Mouse (Mus musculus): ENCODE results near the gene Tulp2. TPM values are rescaled to one million over a fixed set of nuclear protein-coding genes. Genes with fewer than 3 reads are reported as not detected.
A peak's percentile ranks its signal among the peaks of the same experiment; 100 is the strongest.

The Tulp2 gene
- polyA plus RNA-seq, 1 experiment from 2014 or later: not detected

DNA sequence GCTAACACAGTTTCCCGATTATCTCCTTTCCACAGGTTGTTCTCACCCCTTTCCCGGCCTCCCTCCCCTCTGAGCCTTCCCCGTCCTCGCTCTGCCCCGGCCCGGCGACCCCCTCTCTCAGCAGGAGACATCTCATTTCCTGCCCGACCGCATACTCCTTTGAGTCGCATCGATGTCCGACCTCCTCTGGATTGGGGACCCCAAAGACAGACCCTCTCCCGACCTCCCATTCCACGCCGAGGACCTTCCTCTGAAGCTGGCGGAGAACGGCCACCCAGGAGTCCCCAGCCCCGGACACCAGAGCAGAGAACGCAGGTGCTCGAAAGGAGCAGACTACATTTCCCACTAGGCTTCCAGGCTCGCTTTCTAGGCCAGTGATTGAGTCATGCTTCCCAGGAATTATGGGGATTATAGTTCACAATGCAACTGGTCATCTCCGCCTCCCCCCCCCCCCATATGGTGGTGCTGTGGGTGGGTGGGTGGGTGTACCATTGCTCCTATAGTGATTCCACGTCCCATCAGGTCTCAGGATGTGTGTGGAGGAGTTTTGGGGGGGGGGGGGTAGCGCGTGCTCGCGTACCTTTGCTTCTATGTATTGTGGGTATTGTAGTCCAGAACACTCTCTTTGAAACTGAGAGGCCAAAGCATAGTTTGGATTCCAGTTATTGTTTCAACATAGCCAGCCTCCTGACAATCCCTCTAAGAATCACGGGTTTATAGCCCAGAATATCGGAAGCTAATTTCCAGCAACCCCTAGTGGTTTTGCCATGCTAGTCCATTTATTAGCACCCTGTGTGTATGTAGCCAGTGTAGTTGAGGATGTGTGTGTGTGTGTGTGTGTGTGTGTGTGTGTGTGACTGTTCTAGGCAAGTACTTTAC, 56.7 kb downstream of the Tulp2 start:
- Histone ChIP-seq H3K36me3 (ENCODE audit: control insufficient read depth, insufficient read depth) (no peaks in the 10 kb centered on the region), H3K27ac (ENCODE audit: low read length) (no peak overlapping the region), H3K27me3 (replicated peaks; ENCODE audit: control insufficient read depth, insufficient read depth, low read length) (no peaks in the 10 kb centered on the region), H3K4me1 (replicated peaks; ENCODE audit: control insufficient read depth, insufficient read depth, low read length) (peaks cover 4% of the 10 kb centered on the region), H3K4me3 (replicated peaks; ENCODE audit: low read length) (peak overlapping the region; percentile 63), H3K9ac (replicated peaks; ENCODE audit: low read depth, low read length) (peak overlapping the region; percentile 76), H3K9me3 (ENCODE audit: control insufficient read depth, low read length) (no peaks in the 10 kb centered on the region), H3K4me2 (ENCODE audit: low read length) (peak overlapping the region; percentile 81)
- 1% methylated on average over 28 of the region's 29 CpGs for WGBS
- ATAC-seq: peak; percentile 93

GRCm38 (mm10) chr7:45539095-45539494, 57.4 kb downstream of the Tulp2 start:
- no peak for ATAC-seq
- no peaks in the 10 kb centered on the region for H3K36me3 ChIP-seq (ENCODE audit: control insufficient read depth, insufficient read depth)
- no peak overlapping the region for H3K9ac ChIP-seq (replicated peaks; ENCODE audit: low read depth, low read length)
- H3K4me2 ChIP-seq (ENCODE audit: low read length): no peak overlapping the region
- H3K27ac ChIP-seq (ENCODE audit: low read length): no peak overlapping the region
- H3K4me3 ChIP-seq (replicated peaks; ENCODE audit: low read length): no peak overlapping the region
- 96% methylated on average over 3 of the region's 3 CpGs for WGBS
- no peaks in the 10 kb centered on the region for H3K27me3 ChIP-seq (replicated peaks; ENCODE audit: control insufficient read depth, insufficient read depth, low read length)
- peaks cover 4% of the 10 kb centered on the region for H3K4me1 ChIP-seq (replicated peaks; ENCODE audit: control insufficient read depth, insufficient read depth, low read length)
- H3K9me3 ChIP-seq (ENCODE audit: control insufficient read depth, low read length): no peaks in the 10 kb centered on the region

DNA sequence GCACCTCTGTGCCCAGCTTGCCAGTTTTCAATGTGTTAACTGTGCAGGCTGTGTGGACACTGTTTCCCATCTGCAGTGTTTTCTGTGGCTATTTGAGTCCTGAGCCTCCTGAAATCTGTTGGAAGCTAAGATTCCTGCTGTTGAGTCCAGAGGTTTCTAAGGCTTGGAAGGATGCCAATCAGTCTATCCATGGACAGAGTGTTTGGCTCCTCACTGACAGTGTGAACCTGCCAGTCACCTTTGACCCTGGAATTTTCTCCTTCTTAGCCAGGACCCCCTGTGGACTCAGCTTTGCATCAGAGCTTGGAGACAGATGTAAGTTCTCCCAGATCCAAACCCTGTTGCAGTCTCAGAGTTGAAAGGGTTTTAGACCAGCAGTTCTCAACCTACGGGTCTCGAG, 58.5 kb downstream of the Tulp2 start:
- H3K9me3 ChIP-seq (ENCODE audit: control insufficient read depth, low read length): no peaks in the 10 kb centered on the region
- ATAC-seq: no peak
- H3K27ac ChIP-seq (ENCODE audit: low read length): no peak overlapping the region
- WGBS: 84% methylated on average over 2 of the region's 2 CpGs
- H3K27me3 ChIP-seq (replicated peaks; ENCODE audit: control insufficient read depth, insufficient read depth, low read length): no peaks in the 10 kb centered on the region
- no peak overlapping the region for H3K4me3 ChIP-seq (replicated peaks; ENCODE audit: low read length)
- peaks cover 4% of the 10 kb centered on the region for H3K4me1 ChIP-seq (replicated peaks; ENCODE audit: control insufficient read depth, insufficient read depth, low read length)
- H3K4me2 ChIP-seq (ENCODE audit: low read length): no peak overlapping the region
- H3K9ac ChIP-seq (replicated peaks; ENCODE audit: low read depth, low read length): no peak overlapping the region
- no peaks in the 10 kb centered on the region for H3K36me3 ChIP-seq (ENCODE audit: control insufficient read depth, insufficient read depth)

DNA sequence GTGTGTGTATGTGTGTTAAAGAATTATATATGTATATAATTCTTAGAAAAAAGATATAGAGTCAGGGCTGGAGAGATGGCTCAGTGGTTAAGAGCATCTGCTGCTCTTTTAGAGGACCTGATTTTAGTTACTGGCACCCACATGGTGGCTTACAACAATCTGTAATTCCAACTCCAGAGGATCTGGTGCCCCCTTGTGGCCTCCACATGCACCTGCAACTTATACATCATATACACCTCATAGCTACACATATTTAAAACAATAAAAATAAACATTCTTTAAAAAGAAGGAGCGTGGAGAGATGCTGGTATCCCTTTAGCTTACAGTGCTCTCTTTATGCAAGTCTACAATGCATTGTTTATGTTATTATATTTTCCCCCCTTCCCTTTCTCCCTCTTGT, 62.8 kb downstream of the Tulp2 start:
- H3K9ac ChIP-seq (replicated peaks; ENCODE audit: low read depth, low read length): no peak overlapping the region
- ATAC-seq: no peak
- no peaks in the 10 kb centered on the region for H3K36me3 ChIP-seq (ENCODE audit: control insufficient read depth, insufficient read depth)
- H3K4me2 ChIP-seq (ENCODE audit: low read length): no peak overlapping the region
- H3K27me3 ChIP-seq (replicated peaks; ENCODE audit: control insufficient read depth, insufficient read depth, low read length): no peaks in the 10 kb centered on the region
- no peaks in the 10 kb centered on the region for H3K9me3 ChIP-seq (ENCODE audit: control insufficient read depth, low read length)
- no peaks in the 10 kb centered on the region for H3K4me1 ChIP-seq (replicated peaks; ENCODE audit: control insufficient read depth, insufficient read depth, low read length)
- no peak overlapping the region for H3K27ac ChIP-seq (ENCODE audit: low read length)
- no peak overlapping the region for H3K4me3 ChIP-seq (replicated peaks; ENCODE audit: low read length)
- WGBS: 88% methylated on average over 1 of the region's 1 CpGs

GRCm38 (mm10) chr7:45549641-45550436, 68.2 kb downstream of the Tulp2 start:
- no peak overlapping the region for H3K27ac ChIP-seq (ENCODE audit: low read length)
- no peak overlapping the region for H3K4me3 ChIP-seq (replicated peaks; ENCODE audit: low read length)
- no peak overlapping the region for H3K9ac ChIP-seq (replicated peaks; ENCODE audit: low read depth, low read length)
- no peaks in the 10 kb centered on the region for H3K27me3 ChIP-seq (replicated peaks; ENCODE audit: control insufficient read depth, insufficient read depth, low read length)
- no peaks in the 10 kb centered on the region for H3K9me3 ChIP-seq (ENCODE audit: control insufficient read depth, low read length)
- no peaks in the 10 kb centered on the region for H3K4me1 ChIP-seq (replicated peaks; ENCODE audit: control insufficient read depth, insufficient read depth, low read length)
- ATAC-seq: no peak
- no peak overlapping the region for H3K4me2 ChIP-seq (ENCODE audit: low read length)
- 88% methylated on average over 16 of the region's 16 CpGs for WGBS
- H3K36me3 ChIP-seq (ENCODE audit: control insufficient read depth, insufficient read depth): no peaks in the 10 kb centered on the region

GRCm38 (mm10) chr7:45550821-45551511, 69.3 kb downstream of the Tulp2 start:
- no peaks in the 10 kb centered on the region for H3K27me3 ChIP-seq (replicated peaks; ENCODE audit: control insufficient read depth, insufficient read depth, low read length)
- H3K27ac ChIP-seq (ENCODE audit: low read length): no peak overlapping the region
- H3K9ac ChIP-seq (replicated peaks; ENCODE audit: low read depth, low read length): no peak overlapping the region
- ATAC-seq: no peak
- 80% methylated on average over 11 of the region's 11 CpGs for WGBS
- H3K4me3 ChIP-seq (replicated peaks; ENCODE audit: low read length): no peak overlapping the region
- H3K4me1 ChIP-seq (replicated peaks; ENCODE audit: control insufficient read depth, insufficient read depth, low read length): no peaks in the 10 kb centered on the region
- no peak overlapping the region for H3K4me2 ChIP-seq (ENCODE audit: low read length)
- no peaks in the 10 kb centered on the region for H3K9me3 ChIP-seq (ENCODE audit: control insufficient read depth, low read length)
- no peaks in the 10 kb centered on the region for H3K36me3 ChIP-seq (ENCODE audit: control insufficient read depth, insufficient read depth)

DNA sequence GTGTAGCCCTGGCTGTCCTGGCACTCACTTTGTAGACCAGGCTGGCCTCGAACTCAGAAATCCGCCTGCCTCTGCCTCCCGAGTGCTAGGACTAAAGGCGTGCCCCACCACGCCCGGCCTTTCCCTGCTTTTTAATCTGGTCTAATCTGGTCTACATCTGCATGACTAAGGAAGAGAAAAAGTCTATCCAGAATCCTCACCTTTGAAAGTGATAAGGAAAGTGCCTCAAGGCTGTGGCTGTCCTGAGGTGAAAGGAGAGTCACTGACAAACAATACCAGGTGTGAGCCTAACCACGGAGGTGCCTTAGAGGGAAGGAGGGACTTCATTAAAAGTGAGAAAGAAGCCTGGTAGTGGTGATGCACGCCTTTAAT, 69.8 kb downstream of the Tulp2 start:
- Histone ChIP-seq H3K9me3 (ENCODE audit: control insufficient read depth, low read length) (no peaks in the 10 kb centered on the region), H3K27ac (ENCODE audit: low read length) (no peak overlapping the region), H3K4me1 (replicated peaks; ENCODE audit: control insufficient read depth, insufficient read depth, low read length) (no peaks in the 10 kb centered on the region), H3K9ac (replicated peaks; ENCODE audit: low read depth, low read length) (no peak overlapping the region), H3K36me3 (ENCODE audit: control insufficient read depth, insufficient read depth) (no peaks in the 10 kb centered on the region), H3K4me3 (replicated peaks; ENCODE audit: low read length) (no peak overlapping the region), H3K4me2 (ENCODE audit: low read length) (no peak overlapping the region), H3K27me3 (replicated peaks; ENCODE audit: control insufficient read depth, insufficient read depth, low read length) (no peaks in the 10 kb centered on the region)
- WGBS: 85% methylated on average over 8 of the region's 8 CpGs
- ATAC-seq: no peak

DNA sequence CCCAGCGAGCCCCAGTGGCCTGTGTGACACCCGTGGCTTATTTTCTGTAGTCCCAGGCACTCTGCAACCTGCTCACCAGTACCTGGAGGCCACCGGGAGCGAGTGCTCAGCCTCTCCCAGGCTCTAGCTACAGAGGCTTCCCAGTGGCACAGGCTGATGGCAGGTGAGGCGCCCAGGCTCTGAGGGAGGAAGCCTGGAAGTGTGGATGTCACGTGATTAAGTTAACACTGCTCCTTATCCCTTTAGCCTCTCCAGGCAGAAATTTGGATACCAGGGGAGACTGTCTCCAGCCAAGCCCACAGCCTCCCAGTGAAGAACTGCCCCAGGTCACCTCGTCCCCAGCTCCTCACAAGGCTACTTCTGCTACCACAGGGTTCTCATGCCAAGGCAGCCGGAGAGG, 71.8 kb downstream of the Tulp2 start:
- Histone ChIP-seq H3K36me3 (ENCODE audit: control insufficient read depth, insufficient read depth) (no peaks in the 10 kb centered on the region), H3K27ac (ENCODE audit: low read length) (no peak overlapping the region), H3K4me2 (ENCODE audit: low read length) (no peak overlapping the region), H3K4me1 (replicated peaks; ENCODE audit: control insufficient read depth, insufficient read depth, low read length) (no peaks in the 10 kb centered on the region), H3K4me3 (replicated peaks; ENCODE audit: low read length) (no peak overlapping the region), H3K27me3 (replicated peaks; ENCODE audit: control insufficient read depth, insufficient read depth, low read length) (no peaks in the 10 kb centered on the region), H3K9me3 (ENCODE audit: control insufficient read depth, low read length) (no peaks in the 10 kb centered on the region), H3K9ac (replicated peaks; ENCODE audit: low read depth, low read length) (no peak overlapping the region)
- 68% methylated on average over 8 of the region's 8 CpGs for WGBS
- no peak for ATAC-seq

DNA sequence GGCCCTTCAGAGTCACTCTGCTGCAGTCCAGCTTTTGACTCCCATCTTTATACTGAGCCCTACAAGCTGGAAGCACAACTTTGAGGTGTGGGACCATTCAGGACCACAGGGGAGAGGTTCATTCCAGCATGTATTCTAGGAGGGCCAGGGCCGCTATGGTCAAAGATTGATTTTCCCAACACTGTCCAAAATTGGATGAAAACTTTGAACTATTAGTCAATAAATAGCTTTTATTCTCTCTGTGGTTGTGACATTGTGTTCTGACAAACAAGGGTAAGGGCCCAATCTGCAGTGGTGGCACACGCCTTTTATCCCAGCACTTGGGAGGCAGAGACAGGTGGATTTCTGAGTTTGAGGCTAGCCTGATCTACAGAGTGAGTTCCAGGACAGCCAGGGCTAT, 72.3 kb downstream of the Tulp2 start:
- no peaks in the 10 kb centered on the region for H3K27me3 ChIP-seq (replicated peaks; ENCODE audit: control insufficient read depth, insufficient read depth, low read length)
- no peak overlapping the region for H3K27ac ChIP-seq (ENCODE audit: low read length)
- H3K4me3 ChIP-seq (replicated peaks; ENCODE audit: low read length): no peak overlapping the region
- H3K36me3 ChIP-seq (ENCODE audit: control insufficient read depth, insufficient read depth): no peaks in the 10 kb centered on the region
- no peak for ATAC-seq
- H3K4me2 ChIP-seq (ENCODE audit: low read length): no peak overlapping the region
- WGBS: 98% methylated on average over 2 of the region's 2 CpGs
- no peak overlapping the region for H3K9ac ChIP-seq (replicated peaks; ENCODE audit: low read depth, low read length)
- no peaks in the 10 kb centered on the region for H3K4me1 ChIP-seq (replicated peaks; ENCODE audit: control insufficient read depth, insufficient read depth, low read length)
- H3K9me3 ChIP-seq (ENCODE audit: control insufficient read depth, low read length): no peaks in the 10 kb centered on the region

All from forebrain, embryonic 16.5 days (tissue).